Mouse (Mus musculus): ENCODE results near the gene Prdm2.

- TF ChIP-seq CTCF (IDR thresholded peaks at IDR 0.05; ENCODE audit: borderline replicate concordance, insufficient read depth, low read length) (no peak), POLR2A (IDR thresholded peaks at IDR 0.05; ENCODE audit: low read depth, low read length) (no peak)
These were observed 69.2 kb downstream of the Prdm2 start for GRCm38 (mm10) chr4:143143615-143144014.

Data from embryonic fibroblast, embryonic 13.5 days (primary cell).